Mouse (Mus musculus) liver, postnatal 0 days (tissue): ENCODE measurements around the gene Foxl1.

Experiments used
- CTCF ChIP-seq: sonication (generic); IDR thresholded peaks from 2 replicates; pipeline ENCODE4 v1.5.1; 2016; ENCODE audit warnings: antibody characterized with exemption, low read depth
- EP300 ChIP-seq: IDR thresholded peaks from 2 replicates; pipeline ENCODE4 v1.6.1; 2016; ENCODE audit warnings: antibody characterized with exemption, low read depth, mild to moderate bottlenecking

DNA sequence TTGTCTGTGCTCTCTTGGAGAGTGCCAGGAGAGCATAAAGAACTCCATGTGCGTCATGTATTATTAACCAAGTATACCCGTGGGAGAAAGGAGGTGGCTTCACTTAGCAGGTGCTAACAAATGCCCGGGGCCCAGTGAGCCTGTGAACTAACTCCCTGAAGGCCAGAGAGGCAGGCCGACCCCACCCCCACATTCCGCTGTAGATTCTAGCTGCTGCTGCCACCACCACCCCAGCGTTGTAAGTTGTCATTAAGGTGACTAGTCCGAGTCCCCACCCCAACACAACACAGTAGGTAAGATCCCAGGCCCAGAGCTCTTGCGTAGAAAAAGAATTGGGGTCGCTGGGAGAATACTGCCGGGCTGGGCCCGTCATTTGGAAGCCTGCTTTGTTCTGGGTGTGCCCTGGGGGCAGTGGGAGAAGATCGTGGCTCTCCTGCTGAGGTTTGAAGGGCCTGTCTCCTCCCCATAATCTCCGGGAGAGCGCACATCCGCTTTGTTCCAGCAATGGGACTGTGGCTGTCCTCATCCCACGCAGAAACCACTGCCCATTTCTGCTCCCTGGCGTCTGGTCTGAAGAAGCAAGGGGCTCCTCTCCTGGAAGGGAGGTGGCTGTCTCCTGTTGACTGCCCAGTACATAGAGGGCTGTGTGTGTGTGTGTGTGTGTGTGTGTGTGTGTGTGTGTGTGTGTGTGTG, 3.0 kb upstream of the Foxl1 start:
- TF ChIP-seq CTCF: no peak
- no peak for TF ChIP-seq EP300
